Mouse (Mus musculus): ENCODE measurements at regions not wholly inside any gene's neighbourhood (a gene's known extent, or its start where the extent isn't known, plus 50 kb on each side); places are given as distances from the start of the nearest gene placed in this dataset.

GRCm38 (mm10) chr15:31673038-31673437 is 71.4 kb downstream of the Fam173b start:
- DNase-seq (ENCODE audit: low read depth, low spot score) = peak; percentile 20

- DNase-seq (ENCODE audit: low read depth, low spot score) = no peak
Observed at GRCm38 (mm10) chr15:31676771-31677191, 75.1 kb downstream of the Fam173b start.

- no peak for DNase-seq (ENCODE audit: low read depth, low spot score)
Observed at GRCm38 (mm10) chr15:31693109-31693508, 91.5 kb downstream of the Fam173b start.

GRCm38 (mm10) chr15:31694877-31695671 is 93.4 kb downstream of the Fam173b start:
- no peak for DNase-seq (ENCODE audit: low read depth, low spot score)

- no peak for DNase-seq (ENCODE audit: low read depth, low spot score)
Observed at GRCm38 (mm10) chr15:31703400-31703799, 101.7 kb downstream of the Fam173b start.

- DNase-seq (ENCODE audit: low read depth, low spot score) = no peak
Observed at GRCm38 (mm10) chr15:31707416-31707815, 105.8 kb downstream of the Fam173b start.

GRCm38 (mm10) chr15:31721019-31721418 is 119.4 kb downstream of the Fam173b start:
- DNase-seq (ENCODE audit: low read depth, low spot score) = no peak

- DNase-seq (ENCODE audit: low read depth, low spot score) = no peak
Observed at GRCm38 (mm10) chr15:31722429-31722828, 120.8 kb downstream of the Fam173b start.

GRCm38 (mm10) chr15:31724252-31724651 is 122.6 kb downstream of the Fam173b start:
- DNase-seq (ENCODE audit: low read depth, low spot score) = peak; percentile 41

- no peak for DNase-seq (ENCODE audit: low read depth, low spot score)
Observed at GRCm38 (mm10) chr15:31729133-31729532, 127.5 kb downstream of the Fam173b start.

GRCm38 (mm10) chr15:31741686-31742085 is 140.0 kb downstream of the Fam173b start:
- DNase-seq (ENCODE audit: low read depth, low spot score) = no peak

GRCm38 (mm10) chr15:31744570-31744969 is 142.9 kb downstream of the Fam173b start:
- DNase-seq (ENCODE audit: low read depth, low spot score) = no peak

GRCm38 (mm10) chr15:31752632-31753031 is 151.0 kb downstream of the Fam173b start:
- no peak for DNase-seq (ENCODE audit: low read depth, low spot score)

- no peak for DNase-seq (ENCODE audit: low read depth, low spot score)
Observed at GRCm38 (mm10) chr15:31753578-31754281, 152.1 kb downstream of the Fam173b start.

GRCm38 (mm10) chr15:31768959-31769844 is 167.6 kb downstream of the Fam173b start:
- DNase-seq (ENCODE audit: low read depth, low spot score) = no peak

- DNase-seq (ENCODE audit: low read depth, low spot score) = no peak
Observed at GRCm38 (mm10) chr15:31783081-31783480, 181.4 kb downstream of the Fam173b start.

GRCm38 (mm10) chr15:31785022-31785421 is 183.4 kb downstream of the Fam173b start:
- DNase-seq (ENCODE audit: low read depth, low spot score) = peak; percentile 35

GRCm38 (mm10) chr15:31798863-31799262 is 197.2 kb downstream of the Fam173b start:
- no peak for DNase-seq (ENCODE audit: low read depth, low spot score)

GRCm38 (mm10) chr15:31805522-31805921 is 203.9 kb downstream of the Fam173b start:
- no peak for DNase-seq (ENCODE audit: low read depth, low spot score)

GRCm38 (mm10) chr15:31815551-31815950 is 213.9 kb downstream of the Fam173b start:
- DNase-seq (ENCODE audit: low read depth, low spot score) = no peak

- DNase-seq (ENCODE audit: low read depth, low spot score) = no peak
Observed at GRCm38 (mm10) chr15:31819219-31819618, 217.6 kb downstream of the Fam173b start.

- peak; percentile 52 for DNase-seq (ENCODE audit: low read depth, low spot score)
Observed at GRCm38 (mm10) chr15:31827219-31827618, 225.6 kb downstream of the Fam173b start.
